Mouse (Mus musculus): ENCODE data around the gene Tcf25. TPM values are rescaled to one million over a fixed set of nuclear protein-coding genes. Genes with fewer than 3 reads are reported as not detected.

Tcf25 gene
- polyA plus RNA-seq, 1 experiment from 2014 or later = 317 TPM

- Histone ChIP-seq H3K4me2 (no peak overlapping the region), H3K36me3 (peaks cover 17% of the 10 kb centered on the region), H3K27me3 (no peaks in the 10 kb centered on the region), H3K4me1 (replicated peaks) (peaks cover 7% of the 10 kb centered on the region), H3K9ac (no peak overlapping the region), H3K4me3 (no peak overlapping the region), H3K9me3 (no peaks in the 10 kb centered on the region), H3K27ac (replicated peaks) (no peak overlapping the region)
- WGBS = 93% methylated on average over 4 of the region's 4 CpGs
- no peak for ATAC-seq (ENCODE audit: low read depth)
Observed at GRCm38 (mm10) chr8:123340071-123340470, 33.5 kb upstream of the Tcf25 start.

GRCm38 (mm10) chr8:123341040-123342015 is 32.2 kb upstream of the Tcf25 start:
- H3K4me1 ChIP-seq (replicated peaks) = no peaks in the 10 kb centered on the region
- H3K4me2 ChIP-seq = no peak overlapping the region
- H3K27me3 ChIP-seq = no peaks in the 10 kb centered on the region
- H3K36me3 ChIP-seq = peaks cover 17% of the 10 kb centered on the region
- H3K4me3 ChIP-seq = no peak overlapping the region
- no peak overlapping the region for H3K27ac ChIP-seq (replicated peaks)
- no peak for ATAC-seq (ENCODE audit: low read depth)
- 93% methylated on average over 27 of the region's 27 CpGs for WGBS
- H3K9me3 ChIP-seq = no peaks in the 10 kb centered on the region
- no peak overlapping the region for H3K9ac ChIP-seq

GRCm38 (mm10) chr8:123342253-123342652 is 31.3 kb upstream of the Tcf25 start:
- Histone ChIP-seq H3K4me2 (no peak overlapping the region), H3K27ac (replicated peaks) (no peak overlapping the region), H3K36me3 (peaks cover 17% of the 10 kb centered on the region), H3K4me1 (replicated peaks) (no peaks in the 10 kb centered on the region), H3K4me3 (no peak overlapping the region), H3K9me3 (no peaks in the 10 kb centered on the region), H3K27me3 (no peaks in the 10 kb centered on the region), H3K9ac (no peak overlapping the region)
- 91% methylated on average over 8 of the region's 8 CpGs for WGBS
- ATAC-seq (ENCODE audit: low read depth) = no peak

- H3K27ac ChIP-seq (replicated peaks) = no peak overlapping the region
- no peak overlapping the region for H3K4me2 ChIP-seq
- no peaks in the 10 kb centered on the region for H3K27me3 ChIP-seq
- no peaks in the 10 kb centered on the region for H3K9me3 ChIP-seq
- 0 out of 2 replicates have a peak, but pooled peaks cover 1% of the 10 kb centered on the region for H3K4me1 ChIP-seq (replicated peaks)
- no peak for ATAC-seq (ENCODE audit: low read depth)
- no peak overlapping the region for H3K9ac ChIP-seq
- no peak overlapping the region for H3K4me3 ChIP-seq
- 84% methylated on average over 7 of the region's 7 CpGs for WGBS
- peaks cover 18% of the 10 kb centered on the region for H3K36me3 ChIP-seq
Observed at GRCm38 (mm10) chr8:123342911-123343310, 30.6 kb upstream of the Tcf25 start.

- peaks cover 23% of the 10 kb centered on the region for H3K36me3 ChIP-seq
- H3K27ac ChIP-seq (replicated peaks) = no peak overlapping the region; the same call in 1 of the 2 replicates
- no peaks in the 10 kb centered on the region for H3K27me3 ChIP-seq
- no peak overlapping the region for H3K4me2 ChIP-seq
- no peak for ATAC-seq (ENCODE audit: low read depth)
- no peak overlapping the region for H3K4me3 ChIP-seq
- no peak overlapping the region for H3K9ac ChIP-seq
- 88% methylated on average over 12 of the region's 12 CpGs for whole genome bisulfite sequencing
- H3K9me3 ChIP-seq = no peaks in the 10 kb centered on the region
- H3K4me1 ChIP-seq (replicated peaks) = 0 out of 2 replicates have a peak, but pooled peaks cover 6% of the 10 kb centered on the region
Observed at GRCm38 (mm10) chr8:123343422-123343821, 30.1 kb upstream of the Tcf25 start.

GRCm38 (mm10) chr8:123345135-123345534 is 28.4 kb upstream of the Tcf25 start:
- H3K27me3 ChIP-seq = no peaks in the 10 kb centered on the region
- 84% methylated on average over 8 of the region's 8 CpGs for WGBS
- H3K27ac ChIP-seq (replicated peaks) = no peak overlapping the region
- no peak overlapping the region for H3K9ac ChIP-seq
- H3K4me1 ChIP-seq (replicated peaks) = peaks cover 13% of the 10 kb centered on the region; the same call in 1 of the 2 replicates
- H3K4me2 ChIP-seq = no peak overlapping the region
- no peak for ATAC-seq (ENCODE audit: low read depth)
- H3K4me3 ChIP-seq = no peak overlapping the region
- no peaks in the 10 kb centered on the region for H3K9me3 ChIP-seq
- H3K36me3 ChIP-seq = peaks cover 24% of the 10 kb centered on the region

- H3K9me3 ChIP-seq = no peaks in the 10 kb centered on the region
- H3K27ac ChIP-seq (replicated peaks) = no peak overlapping the region
- no peak for ATAC-seq (ENCODE audit: low read depth)
- H3K4me2 ChIP-seq = no peak overlapping the region
- no peak overlapping the region for H3K4me3 ChIP-seq
- 92% methylated on average over 6 of the region's 6 CpGs for WGBS
- H3K27me3 ChIP-seq = no peaks in the 10 kb centered on the region
- H3K4me1 ChIP-seq (replicated peaks) = peaks cover 13% of the 10 kb centered on the region; the same call in 1 of the 2 replicates
- H3K9ac ChIP-seq = no peak overlapping the region
- peaks cover 23% of the 10 kb centered on the region for H3K36me3 ChIP-seq
Observed at GRCm38 (mm10) chr8:123345856-123346255, 27.7 kb upstream of the Tcf25 start.

GRCm38 (mm10) chr8:123347293-123347692 is 26.3 kb upstream of the Tcf25 start:
- no peaks in the 10 kb centered on the region for H3K27me3 ChIP-seq
- no peak overlapping the region for H3K4me2 ChIP-seq
- peaks cover 15% of the 10 kb centered on the region; the same call in 1 of the 2 replicates for H3K4me1 ChIP-seq (replicated peaks)
- no peak overlapping the region for H3K27ac ChIP-seq (replicated peaks)
- no peak overlapping the region for H3K9ac ChIP-seq
- no peak overlapping the region for H3K4me3 ChIP-seq
- whole genome bisulfite sequencing = 78% methylated on average over 2 of the region's 2 CpGs
- no peak for ATAC-seq (ENCODE audit: low read depth)
- H3K9me3 ChIP-seq = no peaks in the 10 kb centered on the region
- H3K36me3 ChIP-seq = peaks cover 18% of the 10 kb centered on the region

- H3K4me3 ChIP-seq = no peak overlapping the region
- no peak overlapping the region for H3K9ac ChIP-seq
- no peak; the same call in 1 of the 2 replicates for ATAC-seq (ENCODE audit: low read depth)
- no peaks in the 10 kb centered on the region for H3K27me3 ChIP-seq
- peaks cover 18% of the 10 kb centered on the region for H3K36me3 ChIP-seq
- no peak overlapping the region for H3K4me2 ChIP-seq
- H3K27ac ChIP-seq (replicated peaks) = no peak overlapping the region; the same call in 1 of the 2 replicates
- peaks cover 26% of the 10 kb centered on the region; the same call in 1 of the 2 replicates for H3K4me1 ChIP-seq (replicated peaks)
- 64% methylated on average over 9 of the region's 9 CpGs for WGBS
- H3K9me3 ChIP-seq = no peaks in the 10 kb centered on the region
Observed at GRCm38 (mm10) chr8:123348237-123348843, 25.2 kb upstream of the Tcf25 start.

- H3K4me3 ChIP-seq = no peak overlapping the region
- peaks cover 18% of the 10 kb centered on the region for H3K36me3 ChIP-seq
- H3K4me1 ChIP-seq (replicated peaks) = peaks cover 26% of the 10 kb centered on the region; the same call in 1 of the 2 replicates
- H3K9ac ChIP-seq = no peak overlapping the region
- H3K27ac ChIP-seq (replicated peaks) = no peak overlapping the region
- H3K4me2 ChIP-seq = no peak overlapping the region
- no peaks in the 10 kb centered on the region for H3K9me3 ChIP-seq
- 90% methylated on average over 4 of the region's 4 CpGs for WGBS
- no peaks in the 10 kb centered on the region for H3K27me3 ChIP-seq
- ATAC-seq (ENCODE audit: low read depth) = no peak
Observed at GRCm38 (mm10) chr8:123349073-123349472, 24.5 kb upstream of the Tcf25 start.

- H3K36me3 ChIP-seq = peaks cover 39% of the 10 kb centered on the region
- H3K4me3 ChIP-seq = no peak overlapping the region
- no peaks in the 10 kb centered on the region for H3K27me3 ChIP-seq
- no peak overlapping the region for H3K9ac ChIP-seq
- no peak overlapping the region for H3K27ac ChIP-seq (replicated peaks)
- H3K4me1 ChIP-seq (replicated peaks) = peaks cover 26% of the 10 kb centered on the region; the same call in 1 of the 2 replicates
- H3K9me3 ChIP-seq = no peaks in the 10 kb centered on the region
- H3K4me2 ChIP-seq = no peak overlapping the region
- 90% methylated on average over 12 of the region's 12 CpGs for WGBS
- 0 out of 2 replicates have a peak, but pooled peaks have one; percentile 2 for ATAC-seq (ENCODE audit: low read depth)
Observed at GRCm38 (mm10) chr8:123352118-123352517, 21.4 kb upstream of the Tcf25 start.

GRCm38 (mm10) chr8:123352786-123353185 is 20.8 kb upstream of the Tcf25 start:
- 50% methylated on average over 13 of the region's 13 CpGs for WGBS
- no peak overlapping the region for H3K27ac ChIP-seq (replicated peaks)
- peaks cover 26% of the 10 kb centered on the region; the same call in 1 of the 2 replicates for H3K4me1 ChIP-seq (replicated peaks)
- ATAC-seq (ENCODE audit: low read depth) = peak; percentile 55; the same call in 1 of the 2 replicates
- no peaks in the 10 kb centered on the region for H3K27me3 ChIP-seq
- no peaks in the 10 kb centered on the region for H3K9me3 ChIP-seq
- H3K4me2 ChIP-seq = no peak overlapping the region
- H3K4me3 ChIP-seq = no peak overlapping the region
- peaks cover 46% of the 10 kb centered on the region for H3K36me3 ChIP-seq
- H3K9ac ChIP-seq = no peak overlapping the region

Data from neural tube, embryonic 13.5 days (tissue).